Mouse (Mus musculus) ES-CJ7 (cell line): ENCODE measurements at regions not wholly inside any gene's neighbourhood (a gene's known extent, or its start where the extent isn't known, plus 50 kb on each side); places are given as distances from the start of the nearest gene placed in this dataset.
"Not testable (repeated sequence)": the region's sequence is repeated elsewhere in the genome, so short reads cannot be mapped to it uniquely, and the experiment has no call there.

ENCODE experiments used
- DNase-seq: peaks from one replicate; pipeline ENCODE4 v3.0.0; 2011; ENCODE audit warnings: low read depth, low spot score

DNA sequence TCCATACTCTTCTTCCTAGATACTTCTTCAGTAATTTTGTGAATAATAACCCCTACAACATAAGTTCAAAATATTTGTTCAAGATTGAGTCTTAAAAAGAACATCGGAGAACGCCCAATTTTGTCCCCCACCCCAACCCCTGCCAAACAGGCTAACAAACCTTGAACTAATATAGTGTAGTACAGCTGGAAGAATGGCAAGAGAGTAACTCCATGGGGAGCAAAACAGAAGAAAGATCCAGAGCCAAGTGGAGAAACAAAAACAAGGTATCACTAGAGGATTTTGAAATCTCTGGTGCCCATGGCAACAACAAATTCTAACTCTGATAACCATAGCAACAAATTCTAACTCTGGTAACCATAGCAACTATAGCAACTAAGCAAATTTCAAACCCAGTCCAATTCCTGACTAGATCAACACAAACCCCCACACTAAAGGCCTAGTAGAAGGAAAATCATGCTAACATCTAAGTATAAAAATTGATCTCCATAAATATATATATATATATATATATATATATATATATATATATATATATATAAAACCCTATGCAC lies 74.2 kb upstream of the Magee2 start:
- DNase-seq, result no peak

DNA sequence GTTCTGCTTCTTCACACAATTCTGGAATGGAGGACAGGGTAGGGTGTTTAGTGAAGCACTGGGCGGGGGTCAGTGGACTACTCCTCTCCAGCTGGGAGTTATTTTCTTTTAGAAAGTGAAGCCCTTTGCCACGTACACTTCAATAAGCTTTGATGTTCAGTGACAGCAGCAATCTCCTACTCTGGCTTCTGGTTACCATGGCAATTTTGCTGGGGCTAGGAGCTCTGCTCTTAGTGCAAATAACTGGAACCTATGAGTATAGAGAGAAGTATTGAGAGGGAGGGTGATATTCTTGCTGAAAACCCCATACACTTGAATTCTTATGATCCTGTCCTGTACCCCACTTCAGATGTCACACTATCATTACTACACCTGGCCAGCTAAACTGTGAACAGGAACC lies 94.5 kb upstream of the Magee2 start:
- no peak for DNase-seq

- DNase-seq, result not testable (repeated sequence)
Observed at GRCm38 (mm10) chrX:104952809-104953208, 95.7 kb upstream of the Magee2 start.

GRCm38 (mm10) chrX:104953391-104953790 lies 96.3 kb upstream of the Magee2 start:
- not testable (repeated sequence) for DNase-seq

DNA sequence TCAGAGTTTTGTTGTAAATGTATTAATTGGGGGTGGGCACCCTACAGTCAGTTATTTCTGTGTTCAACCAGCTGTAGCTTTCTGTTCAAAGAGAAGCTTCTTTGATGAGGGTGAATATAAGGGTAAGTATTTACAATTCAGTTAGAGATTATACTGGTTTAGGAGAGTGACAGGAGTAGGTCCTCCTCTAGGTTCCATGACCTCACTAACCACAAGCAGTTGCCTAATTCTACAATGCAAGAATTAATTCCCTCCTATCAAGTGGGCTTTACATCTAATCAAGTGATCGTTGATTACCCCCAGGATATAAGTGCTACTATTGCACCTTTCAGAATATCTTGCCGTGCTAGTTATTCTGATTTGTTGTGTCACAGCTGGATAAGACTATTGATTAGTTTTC lies 101.1 kb upstream of the Pbdc1 start:
- no peak for DNase-seq

DNA sequence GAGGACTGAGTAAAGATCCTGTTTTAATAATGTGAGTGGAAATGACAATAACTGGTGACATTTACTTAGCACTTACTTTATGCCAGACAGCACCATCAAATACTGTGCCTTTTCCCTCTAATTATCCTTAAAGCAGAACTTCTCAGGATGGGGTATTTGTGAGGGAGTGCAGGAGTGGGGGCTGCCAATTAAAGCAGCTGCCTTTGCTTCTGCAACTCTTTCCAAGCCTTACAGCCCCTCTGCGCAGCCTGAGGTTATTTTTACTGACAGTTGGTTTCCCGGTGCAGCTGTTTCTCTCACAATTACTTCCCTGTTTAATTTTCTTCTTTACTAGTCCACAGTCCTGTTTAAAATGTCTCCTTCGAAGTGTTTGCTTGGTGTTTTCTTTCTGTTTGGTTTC lies 76.3 kb upstream of the Pbdc1 start:
- DNase-seq, result no peak

DNA sequence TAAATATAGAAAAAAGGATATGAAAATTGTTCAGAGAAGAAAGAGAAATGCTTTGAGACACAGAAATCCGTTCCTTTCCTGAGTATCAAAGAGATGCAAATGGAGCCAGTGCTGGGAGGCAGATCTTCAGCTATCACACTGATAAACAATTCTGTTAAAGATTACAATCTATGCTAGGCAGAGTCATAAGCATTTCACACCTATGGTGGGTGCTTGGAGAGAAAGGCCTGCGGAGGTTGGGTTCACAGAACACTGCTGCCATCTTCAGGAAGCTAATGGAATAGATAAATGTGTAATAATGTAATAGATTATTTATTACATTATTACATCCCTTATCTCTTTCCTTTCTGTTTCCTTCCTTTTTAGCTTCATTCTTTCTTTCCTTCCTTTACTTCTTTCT lies 73.1 kb upstream of the Pbdc1 start:
- DNase-seq, result peak; percentile 1
